Mouse (Mus musculus): Measurements from ENCODE around the gene Lcn2.

Lcn2 gene

DNA sequence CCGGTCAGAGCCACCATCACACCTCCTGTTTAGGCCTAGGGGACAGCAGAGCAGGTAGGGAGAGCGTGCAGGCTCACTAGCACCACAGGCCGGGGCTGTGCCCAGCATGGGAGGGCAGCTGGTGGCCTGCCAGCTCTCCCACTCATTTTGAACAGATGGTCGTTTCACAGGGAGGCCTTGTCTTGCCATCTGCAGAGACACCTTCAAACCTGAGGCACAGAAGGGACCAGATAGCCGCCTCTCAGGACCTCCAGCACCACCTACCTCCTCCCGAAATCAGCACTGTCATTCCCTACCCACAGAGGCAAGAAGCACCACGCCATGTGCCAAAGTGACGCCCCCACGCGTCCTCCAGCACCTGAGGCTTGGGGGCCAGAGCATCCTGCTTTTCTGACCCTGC, 44.0 kb downstream of the Lcn2 start:
- no peak for TF ChIP-seq GATA4 (IDR thresholded peaks at IDR 0.05; ENCODE audit: insufficient replicate concordance, low read length)

DNA sequence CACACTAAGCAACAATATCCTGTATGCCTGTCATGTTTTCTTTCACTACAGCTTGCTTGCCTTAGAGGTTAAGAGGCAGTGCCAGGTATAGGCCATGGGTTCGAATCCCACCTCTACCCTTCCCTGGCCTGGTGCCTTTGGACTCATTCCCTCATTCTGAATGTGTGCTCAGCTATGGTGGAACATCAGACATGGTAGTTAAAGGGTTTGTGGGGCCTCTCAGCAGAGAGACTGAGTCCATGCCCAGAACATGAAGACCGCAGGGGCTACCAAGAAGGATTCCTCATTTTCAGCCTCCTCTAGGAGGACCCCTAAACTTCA, 44.7 kb downstream of the Lcn2 start:
- no peak for TF ChIP-seq GATA4 (IDR thresholded peaks at IDR 0.05; ENCODE audit: insufficient replicate concordance, low read length)

DNA sequence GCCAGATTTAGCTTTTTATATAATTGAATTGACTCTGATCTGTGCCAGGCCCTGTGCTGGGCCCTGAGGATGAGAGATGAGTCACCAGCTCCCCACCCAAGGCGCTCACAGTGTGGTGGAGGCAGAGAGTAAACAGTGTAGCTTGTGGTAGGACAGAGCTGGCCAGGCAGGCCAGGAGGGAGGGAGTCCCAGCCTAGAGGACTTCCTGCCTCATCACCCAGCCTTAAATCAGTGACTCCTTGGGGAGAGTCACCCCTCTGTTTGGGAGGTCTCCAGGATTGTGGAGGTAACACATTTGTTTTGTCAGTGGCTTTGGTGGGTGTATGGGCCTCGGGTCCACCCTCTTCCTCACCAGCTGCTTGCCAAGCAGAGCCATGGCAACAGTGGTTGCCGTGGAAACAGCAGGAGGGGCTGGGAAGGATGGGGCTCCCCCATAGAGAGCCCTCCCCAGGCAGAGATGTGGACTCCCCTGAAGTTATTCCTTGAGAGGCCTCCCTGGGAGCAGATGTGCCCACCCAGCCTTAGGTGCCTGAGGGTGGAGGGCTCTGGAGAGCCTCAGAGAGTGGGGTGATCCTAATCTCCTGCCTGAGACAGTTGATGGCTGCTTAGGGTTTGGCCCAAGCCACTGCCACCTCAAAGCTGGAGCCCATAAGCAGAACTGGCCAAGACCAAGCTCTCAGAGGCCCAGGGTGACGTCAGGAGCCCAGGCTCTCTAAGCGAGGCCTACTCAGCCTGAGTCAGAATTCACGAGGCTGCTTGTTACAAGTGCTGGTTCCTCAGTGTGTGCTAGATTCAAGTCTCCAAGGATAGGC, 45.3 kb downstream of the Lcn2 start:
- no peak for TF ChIP-seq GATA4 (IDR thresholded peaks at IDR 0.05; ENCODE audit: insufficient replicate concordance, low read length)

DNA sequence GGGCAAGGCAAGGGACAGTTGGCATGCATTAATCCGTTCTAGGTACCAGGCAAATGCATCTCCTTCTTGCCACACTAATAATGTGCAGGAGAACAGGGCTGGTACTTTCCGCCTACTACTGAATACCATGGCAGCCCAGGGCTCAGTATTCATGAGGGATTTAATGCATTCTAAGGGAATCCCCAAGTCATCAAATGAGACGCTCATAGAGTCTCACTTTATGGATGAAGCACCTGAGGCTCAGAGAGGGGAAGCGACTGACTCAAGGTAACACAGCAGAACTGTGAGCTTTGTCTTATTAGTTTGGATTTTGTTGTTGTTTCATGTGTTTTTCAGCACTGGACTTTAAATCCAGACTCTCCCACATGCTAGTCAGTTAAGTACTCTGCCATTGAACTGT, 46.0 kb downstream of the Lcn2 start:
- no peak for TF ChIP-seq GATA4 (IDR thresholded peaks at IDR 0.05; ENCODE audit: insufficient replicate concordance, low read length)

DNA sequence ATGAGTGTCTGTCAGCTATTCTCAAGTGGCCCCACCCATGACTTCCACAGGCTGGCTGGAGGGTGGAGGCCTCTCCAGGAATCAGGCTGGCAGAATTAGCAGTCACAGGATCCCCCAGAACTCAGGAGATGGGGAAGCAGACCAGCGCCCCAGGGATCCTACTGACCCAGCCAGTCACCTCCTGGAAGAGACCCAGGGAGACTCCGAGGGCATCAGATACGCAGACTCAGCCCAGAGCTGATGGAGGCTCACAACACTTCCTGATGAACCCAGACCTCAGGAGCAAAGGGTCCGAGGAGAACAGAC, 46.5 kb downstream of the Lcn2 start:
- TF ChIP-seq GATA4 (IDR thresholded peaks at IDR 0.05; ENCODE audit: insufficient replicate concordance, low read length): no peak

DNA sequence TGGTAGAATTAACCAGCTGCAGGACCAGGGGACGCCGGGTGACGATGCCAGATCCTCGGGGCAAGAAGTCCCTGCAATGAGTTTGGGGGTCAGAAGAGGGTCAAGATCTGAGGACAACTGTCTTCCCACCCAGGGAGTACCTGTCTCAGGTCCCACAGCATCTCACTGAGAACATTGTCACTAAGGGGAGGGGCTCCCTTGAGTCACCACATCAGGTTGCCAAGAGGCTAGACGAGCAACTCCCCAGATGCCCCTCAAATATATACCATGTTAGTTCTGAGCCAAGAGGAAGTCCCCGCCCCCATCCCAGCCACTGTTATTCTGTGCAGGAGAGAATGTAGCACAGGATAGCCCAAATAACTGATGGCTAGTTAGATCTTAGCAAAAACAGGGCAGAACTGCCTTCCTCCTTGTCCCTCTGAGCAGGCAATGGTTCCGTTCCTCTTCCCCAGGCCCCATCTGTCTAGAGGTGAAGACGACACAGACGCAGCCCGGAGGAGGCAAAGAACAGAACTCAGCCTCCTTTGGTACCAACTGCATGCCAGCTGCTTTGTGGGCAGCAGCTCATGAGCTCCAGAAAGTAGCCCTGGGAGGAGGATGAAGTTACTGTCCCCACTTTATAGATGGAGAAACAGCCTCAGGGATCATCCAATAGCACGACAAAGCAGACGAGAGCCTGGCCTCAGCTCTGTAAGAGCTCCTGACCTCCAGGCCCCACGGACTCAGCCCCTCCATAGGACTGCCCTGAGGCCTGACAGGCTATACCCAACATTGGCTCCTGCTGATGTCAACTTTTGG, 47.0 kb downstream of the Lcn2 start:
- no peak for TF ChIP-seq GATA4 (IDR thresholded peaks at IDR 0.05; ENCODE audit: insufficient replicate concordance, low read length)

DNA sequence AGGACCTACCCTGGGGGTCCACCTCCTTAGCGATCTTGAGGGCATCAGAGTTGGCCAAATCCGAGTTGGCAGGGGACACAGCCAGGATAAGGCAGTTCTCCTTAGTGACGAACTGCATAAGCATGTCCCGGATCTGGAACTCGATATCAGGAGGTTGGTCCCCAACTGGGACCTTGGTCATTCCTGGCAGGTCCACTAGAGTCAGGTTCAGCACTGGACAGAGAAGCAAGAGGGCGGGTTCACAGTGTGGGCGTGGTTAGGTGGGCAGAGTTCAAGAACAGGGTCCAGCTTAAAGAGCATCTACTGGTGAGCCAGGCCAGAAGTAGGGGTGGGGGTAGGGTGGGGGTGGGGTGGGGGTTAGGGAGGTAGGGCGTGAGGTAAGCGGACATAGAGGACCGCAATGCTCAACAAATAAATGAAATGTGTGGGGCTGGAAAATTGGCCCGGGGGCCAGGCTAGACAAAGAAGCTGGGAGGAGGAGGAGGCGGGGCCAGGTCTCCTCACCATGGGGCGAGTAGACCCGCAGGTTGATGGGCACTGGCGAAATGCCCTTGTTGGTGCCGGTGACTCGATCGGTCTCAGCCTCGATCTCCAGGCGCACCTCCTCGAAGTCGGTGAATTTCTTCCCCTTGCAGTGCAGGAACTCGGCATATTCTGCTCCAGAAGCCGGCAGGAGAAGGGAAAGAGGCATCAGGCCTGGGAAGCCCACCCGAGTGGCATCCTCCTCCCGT, 48.0 kb downstream of the Lcn2 start:
- no peak for TF ChIP-seq GATA4 (IDR thresholded peaks at IDR 0.05; ENCODE audit: insufficient replicate concordance, low read length)

DNA sequence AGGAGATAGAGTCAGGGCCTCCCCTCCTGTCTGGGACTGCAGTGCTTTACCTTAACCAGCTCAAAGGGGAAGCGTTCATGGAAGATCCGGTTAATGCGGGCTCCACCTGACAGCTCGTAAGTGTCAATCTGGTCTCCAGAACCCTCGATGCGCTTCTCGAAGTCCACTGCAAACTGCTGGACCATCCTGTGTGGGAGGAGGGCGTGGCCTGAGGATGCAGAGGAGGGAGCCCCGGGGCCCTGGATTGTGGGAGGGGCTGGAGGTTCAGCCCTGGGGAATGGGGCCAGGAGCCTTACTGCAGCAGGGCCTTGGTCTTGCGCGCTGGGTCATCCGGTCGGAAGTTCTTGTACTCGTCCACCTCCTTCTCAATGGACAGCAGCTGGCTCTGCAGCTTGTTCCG, 52.2 kb downstream of the Lcn2 start:
- no peak for TF ChIP-seq GATA4 (IDR thresholded peaks at IDR 0.05; ENCODE audit: insufficient replicate concordance, low read length)

Data from liver, adult (tissue).